Mouse (Mus musculus): ENCODE measurements at regions not wholly inside any gene's neighbourhood (a gene's known extent, or its start where the extent isn't known, plus 50 kb on each side); places are given as distances from the start of the nearest gene placed in this dataset.

- ATAC-seq (replicated peaks; ENCODE audit: low FRiP score, low TSS enrichment, poor library complexity, severe bottlenecking): 0 out of 2 replicates have a peak, but pooled peaks have one; percentile 33
Observed at GRCm38 (mm10) chr16:91970461-91970860, 87.6 kb upstream of the Mrps6 start.

- no peak for ATAC-seq (replicated peaks; ENCODE audit: low FRiP score, low TSS enrichment, poor library complexity, severe bottlenecking)
Observed at GRCm38 (mm10) chr16:91973183-91973582, 84.9 kb upstream of the Mrps6 start.

DNA sequence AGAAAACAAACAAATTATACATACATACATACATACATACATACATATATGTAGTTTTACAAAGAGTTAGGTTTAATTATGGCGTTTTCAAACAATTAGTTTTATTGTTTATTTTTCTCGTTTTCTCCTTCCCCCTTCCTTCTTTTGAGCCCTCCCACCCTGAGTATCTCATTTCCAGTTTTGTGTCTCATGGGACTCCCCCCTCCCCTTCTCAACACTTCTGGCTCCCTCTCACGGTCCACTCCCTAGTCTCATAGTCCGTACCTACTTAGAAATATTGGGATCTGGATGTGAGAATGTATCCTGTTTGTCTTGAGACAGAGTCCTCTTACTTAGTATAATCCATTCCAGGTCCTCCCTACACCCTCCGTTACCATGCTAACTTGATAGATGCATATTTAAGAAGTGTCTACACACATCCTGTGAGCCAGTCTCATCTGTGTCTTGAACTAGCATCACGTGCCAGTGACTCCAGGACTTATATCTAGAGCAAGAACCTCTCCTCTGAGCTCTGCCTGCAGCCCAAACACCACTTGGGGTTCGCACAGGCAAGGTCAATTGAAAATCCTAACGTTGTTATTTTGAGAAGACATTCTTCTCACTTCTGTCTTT is 81.8 kb upstream of the Mrps6 start:
- ATAC-seq (replicated peaks; ENCODE audit: low FRiP score, low TSS enrichment, poor library complexity, severe bottlenecking): no peak

DNA sequence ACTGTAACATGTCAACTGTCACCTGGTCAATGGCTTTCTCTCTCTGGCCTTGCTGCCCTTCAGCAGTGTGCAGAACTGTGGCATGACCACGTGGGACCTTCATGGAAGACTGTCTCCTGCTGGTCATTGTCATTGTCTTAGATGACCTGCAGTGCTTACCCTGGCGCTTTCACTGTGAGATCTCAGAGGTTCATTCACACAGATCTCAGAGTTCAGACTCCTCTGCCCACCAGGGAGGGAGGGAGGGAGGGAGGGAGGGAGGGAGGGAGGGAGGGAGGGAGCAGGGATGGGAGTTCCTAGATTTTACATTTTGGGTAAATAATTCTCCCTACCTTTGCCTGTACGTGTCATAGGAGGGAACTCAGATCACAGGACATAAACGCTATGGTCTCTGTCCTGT is 79.6 kb upstream of the Mrps6 start:
- no peak for ATAC-seq (replicated peaks; ENCODE audit: low FRiP score, low TSS enrichment, poor library complexity, severe bottlenecking)

DNA sequence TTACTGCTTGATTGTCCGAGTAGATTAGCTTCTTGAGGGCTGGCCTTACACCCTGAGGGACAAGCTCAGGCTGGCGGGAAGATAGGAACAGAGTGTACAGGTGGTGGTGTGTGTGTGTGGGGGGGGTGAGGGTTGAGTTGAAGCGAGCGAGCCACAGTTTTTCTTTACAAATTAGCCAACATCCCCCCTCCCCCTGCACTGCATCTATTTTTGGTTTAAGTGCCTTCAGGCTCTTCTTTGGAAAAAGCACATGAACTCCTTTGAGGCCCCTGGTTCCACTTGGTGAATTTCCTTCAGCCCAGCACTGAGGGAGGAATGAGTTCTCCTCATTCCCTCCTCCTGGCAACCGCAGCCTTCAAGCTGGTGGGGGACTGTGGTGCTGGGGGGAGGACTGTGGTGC is 79.2 kb upstream of the Mrps6 start:
- ATAC-seq (replicated peaks; ENCODE audit: low FRiP score, low TSS enrichment, poor library complexity, severe bottlenecking): no peak

DNA sequence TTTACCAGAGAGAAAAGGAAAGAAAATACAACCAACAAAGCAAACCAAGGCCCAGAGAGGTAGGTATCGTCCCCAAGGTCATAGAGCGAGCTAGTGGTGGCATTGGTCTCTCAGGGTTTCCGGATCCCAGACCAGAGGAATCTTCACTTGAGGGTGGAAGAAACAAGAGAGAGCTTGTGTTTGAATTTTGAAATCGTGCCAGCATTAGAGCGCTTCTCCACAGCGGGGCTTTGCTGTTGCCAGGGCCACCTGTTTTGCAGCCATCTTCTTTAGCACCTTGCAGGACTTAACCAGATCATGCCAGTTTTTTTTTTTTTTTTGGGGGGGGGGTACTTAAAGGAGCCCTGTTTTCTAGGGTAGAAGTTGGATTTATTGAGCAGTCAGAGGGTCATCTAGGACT is 77.6 kb upstream of the Mrps6 start:
- ATAC-seq (replicated peaks; ENCODE audit: low FRiP score, low TSS enrichment, poor library complexity, severe bottlenecking): no peak

DNA sequence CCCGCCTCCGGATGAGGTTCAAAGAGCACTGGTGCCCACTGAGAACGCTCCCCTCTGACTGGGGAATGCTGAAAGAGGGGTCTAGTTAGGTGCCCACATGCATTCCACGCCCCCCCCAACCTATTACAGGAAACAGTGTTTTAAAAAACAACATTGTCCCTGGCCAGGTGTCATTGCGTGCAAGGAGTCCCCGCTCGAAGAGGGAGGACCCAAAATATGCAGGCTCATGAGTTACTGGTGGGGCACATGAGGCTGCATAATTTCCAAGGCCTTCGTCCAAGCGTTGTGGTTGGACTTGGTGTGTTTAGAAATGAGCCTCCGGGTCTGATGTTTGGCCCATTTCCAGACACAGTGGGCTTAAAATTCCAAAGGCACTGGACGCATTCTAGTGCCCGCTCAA is 72.9 kb upstream of the Mrps6 start:
- ATAC-seq (replicated peaks; ENCODE audit: low FRiP score, low TSS enrichment, poor library complexity, severe bottlenecking): no peak

- ATAC-seq (replicated peaks; ENCODE audit: low FRiP score, low TSS enrichment, poor library complexity, severe bottlenecking): no peak
Observed at GRCm38 (mm10) chr16:91989332-91989731, 68.7 kb upstream of the Mrps6 start.

- no peak for ATAC-seq (replicated peaks; ENCODE audit: low FRiP score, low TSS enrichment, poor library complexity, severe bottlenecking)
Observed at GRCm38 (mm10) chr16:91995459-91996190, 62.4 kb upstream of the Mrps6 start.

DNA sequence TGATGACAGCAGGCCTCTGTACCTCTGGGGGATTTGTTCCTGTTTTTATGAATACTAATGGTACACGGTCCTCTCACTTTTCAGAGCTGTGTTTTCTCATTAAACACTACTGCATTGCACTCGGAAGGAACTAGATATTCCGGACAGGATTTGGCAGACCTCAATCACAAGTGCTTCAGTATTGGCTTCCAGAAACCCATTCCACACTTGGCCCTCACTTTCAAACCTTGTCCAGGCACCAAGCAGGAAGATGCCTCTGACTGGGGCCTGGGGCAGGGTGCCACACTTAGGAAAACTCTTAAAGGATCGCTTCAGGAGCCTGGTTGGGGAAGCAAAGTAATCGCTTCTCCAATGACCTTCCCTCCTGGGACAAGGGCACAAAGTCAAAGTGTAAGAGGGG is 50.7 kb upstream of the Mrps6 start:
- ATAC-seq (replicated peaks; ENCODE audit: low FRiP score, low TSS enrichment, poor library complexity, severe bottlenecking): no peak

All from megakaryocyte-erythroid progenitor cell, adult 5-6 weeks (primary cell).